Mouse (Mus musculus): ENCODE data around the gene Pstpip1. TPM values are rescaled to one million over a fixed set of nuclear protein-coding genes. Genes with fewer than 3 reads are reported as not detected.

The Pstpip1 gene
- polyA plus RNA-seq, 1 experiment from 2014 or later: 6.2 TPM

DNA sequence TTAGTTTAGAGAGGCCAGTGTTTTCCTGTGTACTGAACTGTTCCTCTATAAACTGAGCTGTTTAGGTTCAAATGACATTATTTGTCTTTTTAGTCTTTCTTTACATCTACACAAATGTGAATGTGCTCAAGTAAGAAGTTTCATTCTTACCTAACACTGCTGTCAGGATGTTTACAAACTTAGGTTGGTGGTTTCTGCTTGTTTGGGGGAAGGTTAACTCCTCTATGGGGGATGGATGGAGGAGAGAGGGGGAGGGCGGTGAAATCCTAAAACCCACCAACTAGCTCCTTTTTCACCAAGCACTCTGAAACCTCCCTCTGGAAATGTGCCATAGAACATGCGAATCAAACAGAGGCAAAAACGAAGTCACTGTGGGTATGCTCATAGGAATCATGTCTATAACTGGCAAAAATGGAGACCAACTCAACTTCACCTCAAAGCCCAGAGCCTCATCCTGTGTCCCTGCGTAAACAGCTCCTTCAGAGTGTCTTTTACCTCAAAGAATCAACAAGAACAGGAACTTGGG is 62.8 kb downstream of the Pstpip1 start:
- H3K27ac ChIP-seq (ENCODE audit: low read length): peak overlapping the region; percentile 87
- 0 out of 2 replicates have a peak, but pooled peaks cover 4% of the 10 kb centered on the region for H3K9me3 ChIP-seq (replicated peaks; ENCODE audit: control insufficient read depth, low read length)
- peaks cover 41% of the 10 kb centered on the region for H3K4me1 ChIP-seq (ENCODE audit: control insufficient read depth, insufficient read depth, low read length)
- no peak overlapping the region for H3K4me3 ChIP-seq (ENCODE audit: low read length)
- 0 out of 2 replicates have a peak, but pooled peaks cover 2% of the 10 kb centered on the region for H3K36me3 ChIP-seq (ENCODE audit: control insufficient read depth, insufficient read depth)
- H3K4me2 ChIP-seq (ENCODE audit: low read depth, low read length): peak overlapping the region; percentile 29
- no peaks in the 10 kb centered on the region for H3K27me3 ChIP-seq (ENCODE audit: control insufficient read depth, insufficient read depth, low read length)
- peak overlapping the region; percentile 44; the same call in 1 of the 2 replicates for H3K9ac ChIP-seq (ENCODE audit: low read length)
- 57% methylated on average over 4 of the region's 4 CpGs for WGBS
- ATAC-seq (replicated peaks; ENCODE audit: extremely low read depth, insufficient read depth, low FRiP score): no peak

DNA sequence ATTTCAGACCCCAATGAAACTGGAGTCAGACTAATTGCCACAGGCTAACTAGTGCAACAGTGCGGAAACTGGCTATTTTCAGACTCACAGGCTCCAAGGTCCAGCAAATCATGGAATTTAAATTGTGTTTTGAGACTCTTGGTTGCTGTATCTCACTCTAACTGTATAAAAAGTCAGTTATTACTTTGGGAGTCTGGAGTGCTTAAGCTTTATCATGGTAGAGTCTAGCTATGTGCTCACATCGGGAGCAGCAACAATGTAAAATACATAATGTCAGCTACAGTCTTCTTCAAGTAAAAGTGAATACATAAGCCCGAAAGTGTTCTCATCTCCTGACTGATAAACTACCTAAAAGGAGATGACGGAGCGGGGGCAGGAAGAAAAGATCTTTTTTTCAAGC is 64.8 kb downstream of the Pstpip1 start:
- Histone ChIP-seq H3K4me1 (ENCODE audit: control insufficient read depth, insufficient read depth, low read length) (peaks cover 46% of the 10 kb centered on the region), H3K36me3 (ENCODE audit: control insufficient read depth, insufficient read depth) (0 out of 2 replicates have a peak, but pooled peaks cover 2% of the 10 kb centered on the region), H3K27me3 (ENCODE audit: control insufficient read depth, insufficient read depth, low read length) (no peaks in the 10 kb centered on the region), H3K4me2 (ENCODE audit: low read depth, low read length) (no peak overlapping the region), H3K9me3 (replicated peaks; ENCODE audit: control insufficient read depth, low read length) (0 out of 2 replicates have a peak, but pooled peaks cover 4% of the 10 kb centered on the region), H3K27ac (ENCODE audit: low read length) (no peak overlapping the region), H3K9ac (ENCODE audit: low read length) (no peak overlapping the region), H3K4me3 (ENCODE audit: low read length) (no peak overlapping the region)
- no peak for ATAC-seq (replicated peaks; ENCODE audit: extremely low read depth, insufficient read depth, low FRiP score)
- WGBS: 83% methylated on average over 5 of the region's 5 CpGs

DNA sequence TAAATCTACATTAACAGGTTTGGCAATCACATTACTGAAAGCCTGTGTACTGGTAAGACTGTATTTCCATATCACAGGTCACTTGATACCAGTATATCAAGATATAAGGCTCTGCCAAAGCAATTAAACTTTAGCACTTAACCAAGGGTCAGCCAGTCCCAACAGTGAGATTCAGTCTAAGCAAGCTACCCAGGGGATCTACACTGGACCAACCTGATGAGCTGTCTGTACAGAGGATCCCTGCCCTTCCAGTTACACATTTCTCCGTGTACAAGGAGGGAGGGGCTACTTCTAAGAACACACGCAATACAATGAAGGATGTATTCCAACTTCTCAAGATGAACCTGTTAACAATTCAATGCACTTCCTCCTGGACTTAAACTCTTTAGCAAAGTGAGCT is 68.3 kb downstream of the Pstpip1 start:
- Histone ChIP-seq H3K9me3 (replicated peaks; ENCODE audit: control insufficient read depth, low read length) (no peaks in the 10 kb centered on the region), H3K27ac (ENCODE audit: low read length) (no peak overlapping the region), H3K4me2 (ENCODE audit: low read depth, low read length) (no peak overlapping the region), H3K4me1 (ENCODE audit: control insufficient read depth, insufficient read depth, low read length) (peaks cover 46% of the 10 kb centered on the region), H3K27me3 (ENCODE audit: control insufficient read depth, insufficient read depth, low read length) (no peaks in the 10 kb centered on the region), H3K36me3 (ENCODE audit: control insufficient read depth, insufficient read depth) (no peaks in the 10 kb centered on the region), H3K9ac (ENCODE audit: low read length) (no peak overlapping the region), H3K4me3 (ENCODE audit: low read length) (no peak overlapping the region)
- no peak for ATAC-seq (replicated peaks; ENCODE audit: extremely low read depth, insufficient read depth, low FRiP score)
- 52% methylated on average over 2 of the region's 2 CpGs for WGBS

DNA sequence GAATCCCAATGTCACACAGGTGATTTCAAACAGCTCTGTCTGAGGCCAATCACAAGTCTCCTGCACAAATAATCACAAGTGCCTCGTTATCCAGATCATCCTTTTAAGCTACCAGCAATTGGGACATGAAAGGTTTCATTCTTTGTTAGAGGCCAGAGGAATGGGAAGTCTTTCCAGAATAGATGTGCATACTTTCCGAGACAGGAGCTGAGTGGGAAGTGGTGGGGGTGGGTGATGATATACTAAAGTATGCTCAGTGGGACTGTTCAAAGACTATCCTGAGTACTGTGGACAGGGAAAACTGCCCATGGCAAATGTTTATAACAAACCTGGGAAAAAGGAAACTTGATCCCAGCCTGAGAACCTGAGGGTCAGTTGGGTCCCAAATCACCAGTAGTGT is 69.7 kb downstream of the Pstpip1 start:
- H3K27ac ChIP-seq (ENCODE audit: low read length): 0 out of 2 replicates have a peak overlapping the region, but pooled peaks have one; percentile 40
- H3K4me2 ChIP-seq (ENCODE audit: low read depth, low read length): peak overlapping the region; percentile 67
- no peaks in the 10 kb centered on the region for H3K27me3 ChIP-seq (ENCODE audit: control insufficient read depth, insufficient read depth, low read length)
- WGBS: 8% methylated on average over 2 of the region's 2 CpGs
- H3K4me1 ChIP-seq (ENCODE audit: control insufficient read depth, insufficient read depth, low read length): peaks cover 42% of the 10 kb centered on the region
- no peaks in the 10 kb centered on the region for H3K36me3 ChIP-seq (ENCODE audit: control insufficient read depth, insufficient read depth)
- no peaks in the 10 kb centered on the region for H3K9me3 ChIP-seq (replicated peaks; ENCODE audit: control insufficient read depth, low read length)
- H3K9ac ChIP-seq (ENCODE audit: low read length): peak overlapping the region; percentile 97
- no peak for ATAC-seq (replicated peaks; ENCODE audit: extremely low read depth, insufficient read depth, low FRiP score)
- peak overlapping the region; percentile 84 for H3K4me3 ChIP-seq (ENCODE audit: low read length)

DNA sequence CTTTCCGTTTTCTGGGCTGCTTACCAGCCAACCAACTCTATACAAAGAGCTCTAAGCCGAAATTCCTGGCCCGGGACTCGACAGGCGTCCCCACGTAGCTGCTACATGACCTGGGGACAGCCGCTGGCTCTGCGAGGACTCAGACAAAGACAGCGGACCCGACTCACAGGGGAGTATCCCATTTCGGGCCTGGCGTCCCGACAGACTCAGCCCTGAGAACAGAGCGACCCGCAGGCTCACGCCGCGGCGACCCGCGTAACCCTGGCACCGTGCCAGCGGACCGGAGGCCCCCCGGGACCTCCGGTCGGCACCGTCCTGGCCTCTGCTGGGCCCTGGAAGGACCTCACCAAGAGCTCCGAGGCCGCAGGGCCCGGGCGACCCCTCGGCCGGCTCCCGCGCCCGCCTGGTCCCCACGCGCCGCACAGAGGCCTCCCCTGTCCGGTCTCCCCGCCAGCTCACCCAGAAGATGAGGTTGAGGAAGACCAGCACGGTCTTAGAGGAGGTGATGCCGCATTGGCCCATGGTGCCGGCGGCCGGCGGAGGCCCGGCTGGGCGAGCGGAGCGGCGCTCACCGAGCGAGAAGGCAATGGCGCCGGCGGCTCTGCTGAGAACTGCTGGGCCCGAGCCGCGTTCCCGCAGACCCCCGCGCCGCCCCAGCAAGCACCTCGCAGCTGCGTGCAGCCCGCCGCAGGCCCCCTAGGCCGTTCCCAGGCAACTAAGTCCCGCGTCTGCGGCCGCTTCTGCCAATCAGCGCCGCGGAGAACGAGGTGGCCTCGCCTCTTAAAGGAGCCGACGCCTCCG is 70.8 kb downstream of the Pstpip1 start:
- WGBS: under 1% methylated on average over 82 of the region's 82 CpGs
- Histone ChIP-seq H3K9ac (ENCODE audit: low read length) (peak overlapping the region; percentile 97), H3K4me3 (ENCODE audit: low read length) (peak overlapping the region; percentile 84), H3K27me3 (ENCODE audit: control insufficient read depth, insufficient read depth, low read length) (no peaks in the 10 kb centered on the region), H3K4me1 (ENCODE audit: control insufficient read depth, insufficient read depth, low read length) (peaks cover 35% of the 10 kb centered on the region), H3K27ac (ENCODE audit: low read length) (peak overlapping the region; percentile 92), H3K9me3 (replicated peaks; ENCODE audit: control insufficient read depth, low read length) (no peaks in the 10 kb centered on the region), H3K36me3 (ENCODE audit: control insufficient read depth, insufficient read depth) (no peaks in the 10 kb centered on the region), H3K4me2 (ENCODE audit: low read depth, low read length) (peak overlapping the region; percentile 67)
- peak; percentile 95 for ATAC-seq (replicated peaks; ENCODE audit: extremely low read depth, insufficient read depth, low FRiP score)

DNA sequence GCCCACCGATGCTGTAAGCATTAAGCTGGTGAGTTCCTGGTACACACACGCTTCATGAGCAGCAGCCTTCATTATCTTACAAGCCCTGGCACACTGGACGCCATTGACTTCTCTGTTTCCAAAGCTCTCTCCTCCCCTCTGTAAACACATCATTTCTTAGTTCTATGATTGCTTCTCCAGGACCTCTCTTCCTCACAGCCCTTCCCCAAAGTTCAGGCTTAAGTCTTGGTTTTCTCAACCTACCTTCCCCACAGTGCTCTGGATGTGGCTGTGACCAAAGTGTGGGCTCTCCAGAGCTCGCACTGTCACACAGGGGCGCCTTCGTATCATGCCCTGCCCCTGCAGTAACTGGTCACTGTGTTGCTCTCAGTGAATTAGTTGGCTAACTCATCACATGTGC is 75.6 kb downstream of the Pstpip1 start, which contains the start of gene Tspan3:
Tspan3 (minus strand) TSS at position 101 of the 400 bp plus-strand sequence.
- ATAC-seq (replicated peaks; ENCODE audit: extremely low read depth, insufficient read depth, low FRiP score): no peak
- peaks cover 14% of the 10 kb centered on the region for H3K4me1 ChIP-seq (ENCODE audit: control insufficient read depth, insufficient read depth, low read length)
- no peak within 1 kb of the TSS for H3K9ac ChIP-seq (ENCODE audit: low read length)
- no peak within 1 kb of the TSS for H3K27ac ChIP-seq (ENCODE audit: low read length)
- WGBS: 87% methylated on average over 6 of the region's 6 CpGs
- H3K36me3 ChIP-seq (ENCODE audit: control insufficient read depth, insufficient read depth): no peaks in the 10 kb centered on the region
- H3K4me3 ChIP-seq (ENCODE audit: low read length): no peak within 1 kb of the TSS
- no peaks in the 10 kb centered on the region for H3K9me3 ChIP-seq (replicated peaks; ENCODE audit: control insufficient read depth, low read length)
- H3K27me3 ChIP-seq (ENCODE audit: control insufficient read depth, insufficient read depth, low read length): no peaks in the 10 kb centered on the region
- H3K4me2 ChIP-seq (ENCODE audit: low read depth, low read length): no peak within 1 kb of the TSS

DNA sequence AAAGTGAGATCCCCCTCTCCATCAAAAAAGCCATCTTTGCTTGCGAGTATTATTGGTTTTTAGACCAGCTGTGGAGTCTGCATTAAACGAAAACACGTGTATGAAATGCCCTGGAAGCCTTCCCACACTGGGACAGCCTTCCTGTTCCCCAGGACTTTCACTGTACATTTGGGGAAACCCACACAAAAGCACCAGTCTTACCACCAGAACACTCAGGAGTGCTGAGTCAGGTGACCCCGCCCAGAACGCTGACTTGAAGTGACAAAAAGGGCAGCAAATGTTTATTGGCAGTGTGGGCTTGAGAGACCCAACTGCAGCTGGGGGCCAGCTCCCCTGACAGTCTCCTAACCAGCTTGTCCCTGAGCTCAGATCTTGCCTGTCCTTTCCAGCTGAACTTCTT is 76.4 kb downstream of the Pstpip1 start:
- no peak overlapping the region for H3K9ac ChIP-seq (ENCODE audit: low read length)
- H3K9me3 ChIP-seq (replicated peaks; ENCODE audit: control insufficient read depth, low read length): no peaks in the 10 kb centered on the region
- peaks cover 13% of the 10 kb centered on the region for H3K4me1 ChIP-seq (ENCODE audit: control insufficient read depth, insufficient read depth, low read length)
- H3K4me3 ChIP-seq (ENCODE audit: low read length): no peak overlapping the region
- H3K27me3 ChIP-seq (ENCODE audit: control insufficient read depth, insufficient read depth, low read length): no peaks in the 10 kb centered on the region
- no peak overlapping the region for H3K4me2 ChIP-seq (ENCODE audit: low read depth, low read length)
- no peak for ATAC-seq (replicated peaks; ENCODE audit: extremely low read depth, insufficient read depth, low FRiP score)
- WGBS: 48% methylated on average over 5 of the region's 5 CpGs
- no peak overlapping the region for H3K27ac ChIP-seq (ENCODE audit: low read length)
- no peaks in the 10 kb centered on the region for H3K36me3 ChIP-seq (ENCODE audit: control insufficient read depth, insufficient read depth)

DNA sequence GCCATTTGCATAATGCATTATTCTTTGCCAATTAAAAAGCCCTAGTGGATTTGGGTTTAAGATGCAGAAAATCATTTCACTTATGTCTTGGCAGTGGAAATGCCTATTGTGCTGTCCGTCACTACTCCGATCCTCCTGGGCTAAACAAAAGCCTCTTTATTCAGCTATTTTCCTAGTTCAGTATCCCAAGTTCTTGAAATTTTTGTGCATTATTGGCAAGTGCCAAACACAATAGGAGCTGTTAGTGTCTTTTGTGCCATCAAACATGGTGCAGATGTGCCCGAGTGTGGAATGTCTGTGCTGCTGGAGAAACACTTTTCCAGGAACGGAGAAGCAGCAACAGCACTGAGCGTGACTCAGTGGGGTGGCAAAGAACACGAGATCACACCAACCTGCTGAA is 77.9 kb downstream of the Pstpip1 start:
- no peak overlapping the region for H3K9ac ChIP-seq (ENCODE audit: low read length)
- WGBS: 68% methylated on average over 6 of the region's 6 CpGs
- no peak overlapping the region for H3K4me3 ChIP-seq (ENCODE audit: low read length)
- H3K4me2 ChIP-seq (ENCODE audit: low read depth, low read length): no peak overlapping the region
- H3K9me3 ChIP-seq (replicated peaks; ENCODE audit: control insufficient read depth, low read length): no peaks in the 10 kb centered on the region
- no peaks in the 10 kb centered on the region for H3K36me3 ChIP-seq (ENCODE audit: control insufficient read depth, insufficient read depth)
- no peaks in the 10 kb centered on the region for H3K27me3 ChIP-seq (ENCODE audit: control insufficient read depth, insufficient read depth, low read length)
- no peak overlapping the region for H3K27ac ChIP-seq (ENCODE audit: low read length)
- ATAC-seq (replicated peaks; ENCODE audit: extremely low read depth, insufficient read depth, low FRiP score): no peak
- no peaks in the 10 kb centered on the region for H3K4me1 ChIP-seq (ENCODE audit: control insufficient read depth, insufficient read depth, low read length)

DNA sequence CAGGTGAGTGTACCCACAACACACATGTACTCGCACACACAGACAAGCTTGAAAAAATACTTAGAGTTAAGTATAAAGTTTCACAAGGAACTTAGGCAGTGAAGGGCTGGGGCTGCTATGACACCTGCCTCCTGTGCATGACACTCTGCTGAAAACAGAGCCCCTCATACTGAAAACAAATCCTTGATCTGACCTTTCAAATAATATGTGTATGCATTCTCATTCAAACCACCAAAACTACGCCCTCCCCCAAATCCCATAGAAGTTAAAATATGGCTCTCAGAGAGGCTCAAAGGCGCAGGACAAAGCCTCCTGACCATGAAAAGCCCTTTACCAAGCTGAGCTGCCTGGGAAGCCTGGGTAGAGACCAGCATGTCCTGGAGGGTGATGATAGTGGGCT is 85.6 kb downstream of the Pstpip1 start:
- Histone ChIP-seq H3K9ac (ENCODE audit: low read length) (no peak overlapping the region), H3K4me1 (ENCODE audit: control insufficient read depth, insufficient read depth, low read length) (peaks cover 5% of the 10 kb centered on the region), H3K27me3 (ENCODE audit: control insufficient read depth, insufficient read depth, low read length) (no peaks in the 10 kb centered on the region; the same call in 1 of the 2 replicates), H3K4me3 (ENCODE audit: low read length) (no peak overlapping the region), H3K27ac (ENCODE audit: low read length) (no peak overlapping the region), H3K36me3 (ENCODE audit: control insufficient read depth, insufficient read depth) (no peaks in the 10 kb centered on the region), H3K4me2 (ENCODE audit: low read depth, low read length) (no peak overlapping the region), H3K9me3 (replicated peaks; ENCODE audit: control insufficient read depth, low read length) (no peaks in the 10 kb centered on the region)
- 83% methylated on average over 3 of the region's 3 CpGs for WGBS
- no peak for ATAC-seq (replicated peaks; ENCODE audit: extremely low read depth, insufficient read depth, low FRiP score)

All from heart, embryonic 16.5 days (tissue).